Mouse (Mus musculus) neural tube, embryonic 11.5 days (tissue): ENCODE results near the gene Safb2. TPM values are rescaled to one million over a fixed set of nuclear protein-coding genes. Genes with fewer than 3 reads are reported as not detected.
"Not testable (repeated sequence)": the region's sequence is repeated elsewhere in the genome, so short reads cannot be mapped to it uniquely, and the experiment has no call there.

Experiments used
- ATAC-seq: fragments of 200-750 bp; cut with Nextera tagmentation; 2 replicates; pipeline ENCODE4 v1.8.0; 2017; ENCODE audit warnings: moderate number of reproducible peaks, mild to moderate bottlenecking, moderate TSS enrichment, moderate library complexity; ENCODE audit not compliant: insufficient read depth, low FRiP score, low TSS enrichment
- DNase-seq: peaks from one replicate; pipeline ENCODE4 v3.0.0-alpha.2; 2015; ENCODE audit warnings: low spot score
- H3K27ac ChIP-seq: fragments of 300-500 bp; sonication (generic); 2 replicates; pipeline ENCODE4 v1.5.1; 2014; ENCODE audit warnings: low read depth, mild to moderate bottlenecking, low read length
- H3K27me3 ChIP-seq: fragments of 300-500 bp; sonication (generic); 2 replicates; pipeline ENCODE4 v1.6.1; 2014; ENCODE audit warnings: mild to moderate bottlenecking, low read length, mixed read lengths; ENCODE audit not compliant: control insufficient read depth, insufficient read depth
- H3K36me3 ChIP-seq: fragments of 300-500 bp; sonication (generic); 2 replicates; pipeline ENCODE4 v1.6.1; 2014; ENCODE audit warnings: mild to moderate bottlenecking, low read length, moderate library complexity, mixed read lengths; ENCODE audit not compliant: control insufficient read depth, insufficient read depth
- H3K4me1 ChIP-seq: fragments of 300-500 bp; sonication (generic); 2 replicates; pipeline ENCODE4 v1.6.1; 2014; ENCODE audit warnings: low read length, mixed read lengths; ENCODE audit not compliant: control insufficient read depth, insufficient read depth
- H3K4me2 ChIP-seq: fragments of 300-500 bp; sonication (generic); 2 replicates; pipeline ENCODE4 v1.6.1; 2014; ENCODE audit warnings: low read depth, mild to moderate bottlenecking, moderate library complexity
- H3K4me3 ChIP-seq: fragments of 300-500 bp; sonication (generic); 2 replicates; pipeline ENCODE4 v1.5.1; 2014; ENCODE audit warnings: low read depth, low read length
- H3K9ac ChIP-seq: fragments of 300-500 bp; sonication (generic); 2 replicates; pipeline ENCODE4 v1.6.1; 2014; ENCODE audit warnings: mild to moderate bottlenecking, low read length
- H3K9me3 ChIP-seq: fragments of 300-500 bp; sonication (generic); 2 replicates; pipeline ENCODE4 v1.6.1; 2016; ENCODE audit warnings: low read length; ENCODE audit not compliant: control insufficient read depth
- WGBS: fragments of 180-500 bp; shearing (Covaris S2); extraction: QIAGEN DNeasy Blood & Tissue Kit; methylation state at CpG from one replicate; pipeline ENCODE4 v1.1.7; 2014; 5-methylcytosine and 5-hydroxymethylcytosine counted together
- polyA plus RNA-seq: library from polyadenylated mRNA; unstranded; fragments of >200 nt; fragmentation: Nextera tagmentation; extraction: Ambion mirVana; gene quantifications from 2 replicates; pipeline ENCODE4 v1.2.1, GENCODE M21; 2014

Gene Safb2
- polyA plus RNA-seq, 1 experiment from 2014 or later: 56.8 TPM

GRCm38 (mm10) chr17:56612565-56612939 is 28.2 kb upstream of the Safb2 start:
- not testable (repeated sequence) for DNase-seq, H3K9me3 ChIP-seq, ATAC-seq, H3K27me3 ChIP-seq, H3K9ac ChIP-seq, H3K4me3 ChIP-seq, H3K4me2 ChIP-seq, H3K27ac ChIP-seq
- peaks cover 12% of the 10 kb centered on the region for H3K4me1 ChIP-seq
- 83% methylated on average over 10 of the region's 10 CpGs for WGBS
- H3K36me3 ChIP-seq: peaks cover 11% of the 10 kb centered on the region; the same call in 1 of the 2 replicates

GRCm38 (mm10) chr17:56611861-56612564 is 27.6 kb upstream of the Safb2 start:
- Histone ChIP-seq H3K4me2 (0 out of 2 replicates have a peak overlapping the region, but pooled peaks have one; percentile 20), H3K4me3 (peak overlapping the region; percentile 6; the same call in 1 of the 2 replicates), H3K9me3 (no peaks in the 10 kb centered on the region), H3K36me3 (peaks cover 12% of the 10 kb centered on the region; the same call in 1 of the 2 replicates), H3K27ac (no peak overlapping the region), H3K27me3 (no peaks in the 10 kb centered on the region), H3K4me1 (peaks cover 12% of the 10 kb centered on the region), H3K9ac (no peak overlapping the region)
- WGBS: 13% methylated on average over 14 of the region's 14 CpGs
- peak; percentile 45 for DNase-seq
- no peak for ATAC-seq

DNA sequence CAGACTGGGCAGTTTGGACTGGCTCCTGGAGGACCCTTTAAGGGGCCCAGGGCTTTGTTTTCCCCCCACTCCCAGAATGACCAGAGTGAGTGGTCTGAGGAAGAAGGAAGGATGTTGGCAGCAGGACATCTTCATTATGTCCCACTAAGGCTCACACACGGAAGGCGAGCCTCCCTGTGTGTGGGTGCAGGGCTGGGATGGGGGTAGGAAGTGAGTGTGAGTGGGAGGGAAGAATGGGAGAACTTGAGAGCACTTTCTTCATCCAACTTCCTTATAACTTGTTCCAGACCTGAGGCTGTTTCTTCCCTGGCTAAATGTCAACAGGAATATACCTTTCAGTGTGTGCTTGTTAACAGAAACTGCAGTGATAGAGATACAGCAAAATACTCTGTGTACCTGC is 26.9 kb upstream of the Safb2 start:
- no peaks in the 10 kb centered on the region for H3K9me3 ChIP-seq
- no peak overlapping the region for H3K4me2 ChIP-seq
- no peak for DNase-seq
- H3K4me1 ChIP-seq: peaks cover 12% of the 10 kb centered on the region
- no peak overlapping the region for H3K9ac ChIP-seq
- H3K36me3 ChIP-seq: peaks cover 15% of the 10 kb centered on the region
- no peak overlapping the region for H3K27ac ChIP-seq
- ATAC-seq: no peak
- no peak overlapping the region for H3K4me3 ChIP-seq
- WGBS: 69% methylated on average over 2 of the region's 2 CpGs
- H3K27me3 ChIP-seq: no peaks in the 10 kb centered on the region

GRCm38 (mm10) chr17:56609452-56610171 is 25.2 kb upstream of the Safb2 start, which contains the start of gene 2410015M20Rik:
TSS of gene 2410015M20Rik (minus strand) at chr17:56609771.
- no peaks in the 10 kb centered on the region for H3K27me3 ChIP-seq
- WGBS: under 1% methylated on average over 44 of the region's 44 CpGs
- H3K36me3 ChIP-seq: peaks cover 22% of the 10 kb centered on the region
- H3K9ac ChIP-seq: peak within 1 kb of the TSS; percentile 71
- ATAC-seq: peak; percentile 81
- H3K4me1 ChIP-seq: peaks cover 11% of the 10 kb centered on the region
- H3K4me3 ChIP-seq: peak within 1 kb of the TSS; percentile 47
- H3K27ac ChIP-seq: 0 out of 2 replicates have a peak within 1 kb of the TSS, but pooled peaks have one; percentile 49
- DNase-seq: peak; percentile 94
- H3K4me2 ChIP-seq: peak within 1 kb of the TSS; percentile 65
- H3K9me3 ChIP-seq: no peaks in the 10 kb centered on the region

DNA sequence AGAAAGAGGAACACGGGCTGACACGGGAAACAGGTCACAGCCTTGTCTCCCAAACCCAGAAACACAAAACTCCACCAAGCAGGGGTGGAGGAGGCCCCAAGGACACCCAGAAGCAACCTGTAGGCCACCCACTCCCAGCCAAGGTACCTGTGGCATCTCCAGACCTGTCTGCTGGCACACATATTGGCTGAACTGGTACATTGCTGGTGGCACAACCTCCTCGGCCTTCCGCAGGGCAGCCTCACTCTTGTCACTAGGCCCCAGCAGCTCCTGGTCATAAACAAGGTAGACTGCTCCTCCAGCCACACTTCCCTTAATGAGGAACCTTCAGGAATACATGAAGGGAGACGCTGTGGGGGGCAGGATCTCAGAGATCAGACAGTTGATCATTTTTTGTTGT is 24.3 kb upstream of the Safb2 start:
- H3K9ac ChIP-seq: peak overlapping the region; percentile 71
- no peak for DNase-seq
- no peaks in the 10 kb centered on the region for H3K9me3 ChIP-seq
- H3K4me2 ChIP-seq: peak overlapping the region; percentile 65
- ATAC-seq: no peak
- WGBS: 55% methylated on average over 5 of the region's 5 CpGs
- peaks cover 29% of the 10 kb centered on the region for H3K36me3 ChIP-seq
- H3K4me3 ChIP-seq: peak overlapping the region; percentile 47
- peaks cover 6% of the 10 kb centered on the region; the same call in 1 of the 2 replicates for H3K4me1 ChIP-seq
- no peaks in the 10 kb centered on the region for H3K27me3 ChIP-seq
- no peak overlapping the region for H3K27ac ChIP-seq

DNA sequence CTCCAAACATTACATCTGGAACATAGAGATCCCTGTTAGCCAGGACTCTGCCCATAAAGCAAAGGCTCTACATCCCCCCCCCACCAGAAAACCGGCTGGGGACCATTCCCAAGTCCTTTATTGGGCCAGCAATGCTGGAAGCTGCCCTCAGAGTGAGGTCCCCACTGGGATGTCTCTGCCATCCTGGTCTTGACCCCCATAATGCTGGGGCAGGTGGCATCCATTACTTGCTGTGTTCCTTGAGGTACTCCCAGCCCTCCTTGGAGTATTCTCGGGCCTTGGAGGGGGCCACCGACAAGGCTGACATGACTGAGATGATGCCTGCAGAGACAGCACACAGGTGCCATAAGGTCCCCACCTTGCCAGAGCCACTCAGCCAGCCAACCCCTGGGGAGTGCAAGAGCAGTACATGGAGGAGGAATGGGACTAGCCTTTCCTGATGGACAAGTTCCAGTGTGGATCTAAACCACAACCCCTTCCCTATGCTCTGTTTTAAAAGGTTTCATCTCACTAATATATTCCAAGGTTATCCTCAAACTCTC is 23.2 kb upstream of the Safb2 start:
- Histone ChIP-seq H3K4me3 (no peak overlapping the region), H3K4me2 (no peak overlapping the region), H3K36me3 (peaks cover 39% of the 10 kb centered on the region), H3K27ac (no peak overlapping the region), H3K9me3 (no peaks in the 10 kb centered on the region), H3K4me1 (peaks cover 6% of the 10 kb centered on the region; the same call in 1 of the 2 replicates), H3K27me3 (no peaks in the 10 kb centered on the region), H3K9ac (no peak overlapping the region)
- no peak for DNase-seq
- no peak for ATAC-seq
- WGBS: 83% methylated on average over 3 of the region's 3 CpGs

- DNase-seq (no peak), ATAC-seq (no peak)
- Histone ChIP-seq H3K27ac (no peak overlapping the region), H3K9ac (no peak overlapping the region), H3K9me3 (no peaks in the 10 kb centered on the region), H3K4me3 (no peak overlapping the region), H3K4me1 (peaks cover 6% of the 10 kb centered on the region; the same call in 1 of the 2 replicates), H3K27me3 (no peaks in the 10 kb centered on the region), H3K36me3 (peaks cover 51% of the 10 kb centered on the region), H3K4me2 (no peak overlapping the region)
- 90% methylated on average over 9 of the region's 9 CpGs for WGBS
Measured at GRCm38 (mm10) chr17:56605431-56605830, 21.0 kb upstream of the Safb2 start.

DNA sequence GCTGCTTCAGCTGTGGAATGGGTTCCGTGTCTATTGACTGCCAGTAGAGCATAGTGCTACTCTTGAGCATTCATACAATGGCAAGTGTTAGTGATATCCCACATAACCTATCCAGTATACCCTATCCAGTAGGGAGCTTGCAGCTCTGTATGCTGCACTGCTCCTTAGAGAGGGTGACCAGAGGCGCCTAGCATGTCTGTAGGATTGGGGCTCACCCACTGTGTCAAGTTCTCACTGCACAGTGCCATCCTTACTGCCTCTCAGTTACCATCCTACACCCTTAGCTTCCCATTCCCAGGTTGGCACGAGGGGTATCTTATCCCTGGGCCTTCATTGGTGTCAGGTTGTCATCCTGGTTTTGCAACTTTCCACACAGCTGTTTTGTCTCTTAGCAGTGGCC is 20.0 kb upstream of the Safb2 start:
- H3K36me3 ChIP-seq: peaks cover 55% of the 10 kb centered on the region
- peaks cover 6% of the 10 kb centered on the region; the same call in 1 of the 2 replicates for H3K4me1 ChIP-seq
- no peak overlapping the region for H3K4me2 ChIP-seq
- ATAC-seq: no peak
- no peaks in the 10 kb centered on the region for H3K27me3 ChIP-seq
- DNase-seq: no peak
- WGBS: 89% methylated on average over 3 of the region's 3 CpGs
- no peak overlapping the region for H3K4me3 ChIP-seq
- H3K27ac ChIP-seq: no peak overlapping the region
- H3K9me3 ChIP-seq: no peaks in the 10 kb centered on the region
- no peak overlapping the region for H3K9ac ChIP-seq
